Mouse (Mus musculus): ENCODE results near the gene Cd163.
"Not testable (repeated sequence)": the region's sequence is repeated elsewhere in the genome, so short reads cannot be mapped to it uniquely, and the experiment has no call there.

Gene Cd163

DNA sequence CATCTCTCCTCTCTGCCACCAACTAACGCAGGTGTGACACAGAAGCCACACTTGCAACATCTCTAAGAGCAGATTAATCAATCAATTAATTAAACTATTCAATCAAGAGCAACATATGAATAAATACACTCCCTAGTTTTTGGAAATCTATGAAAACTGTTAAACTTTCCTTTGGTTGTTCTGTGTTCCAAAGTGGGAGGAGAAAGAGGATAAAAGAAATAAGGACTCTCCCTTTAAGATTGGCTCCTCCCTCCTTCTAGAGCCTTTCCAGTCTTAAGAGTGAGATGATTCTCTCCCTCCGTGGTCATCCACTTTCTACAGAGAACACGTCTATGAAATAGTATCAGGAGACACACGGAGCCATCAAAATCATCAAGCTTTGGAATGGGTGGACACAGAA, at the start of gene Cd163:
Gene Cd163 (plus strand): TSS at position 301 of the 400 bp plus-strand sequence.
- DNase-seq (ENCODE audit: low read depth, low spot score): no peak

DNA sequence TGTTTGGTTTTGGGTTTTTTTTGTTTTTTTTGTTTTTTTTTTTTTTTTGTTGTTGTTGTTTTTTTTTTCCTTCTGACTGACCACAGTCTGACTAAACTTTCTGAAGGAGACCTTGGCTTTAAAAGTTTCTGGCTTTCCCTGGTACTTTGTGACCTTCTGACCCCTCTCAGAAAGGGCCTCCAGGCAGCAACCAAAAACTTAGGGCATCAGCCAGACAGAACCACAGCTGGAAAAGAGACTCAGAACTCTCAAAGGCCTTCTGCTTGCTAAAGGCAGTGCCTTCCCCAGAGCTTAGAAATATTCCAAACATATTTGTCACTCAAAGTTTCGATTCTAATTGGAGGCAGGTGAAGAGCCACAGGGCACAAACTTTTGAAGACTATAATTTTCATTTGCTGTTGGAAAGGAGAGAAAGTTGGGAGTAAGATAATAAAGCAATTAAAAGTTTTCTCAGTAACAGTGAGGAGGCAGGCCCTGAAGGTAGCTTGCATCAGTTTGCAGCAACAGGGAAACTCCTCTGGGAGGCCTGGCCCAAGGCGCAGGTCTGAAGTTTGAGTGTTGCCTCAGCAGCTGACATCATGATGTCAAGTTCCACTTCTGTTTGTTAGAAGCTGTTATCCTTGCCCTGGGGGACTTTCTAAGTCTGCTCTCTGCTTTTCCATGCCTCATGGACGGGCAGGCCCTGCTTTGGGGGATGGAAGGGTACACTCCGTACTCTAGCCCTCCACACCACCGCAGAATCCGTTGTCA, 48.6 kb upstream of the Cd163 start:
- no peak for DNase-seq (ENCODE audit: low read depth, low spot score)

GRCm38 (mm10) chr6:124260198-124260931, 44.1 kb upstream of the Cd163 start:
- DNase-seq (ENCODE audit: low read depth, low spot score): peak; percentile 13

DNA sequence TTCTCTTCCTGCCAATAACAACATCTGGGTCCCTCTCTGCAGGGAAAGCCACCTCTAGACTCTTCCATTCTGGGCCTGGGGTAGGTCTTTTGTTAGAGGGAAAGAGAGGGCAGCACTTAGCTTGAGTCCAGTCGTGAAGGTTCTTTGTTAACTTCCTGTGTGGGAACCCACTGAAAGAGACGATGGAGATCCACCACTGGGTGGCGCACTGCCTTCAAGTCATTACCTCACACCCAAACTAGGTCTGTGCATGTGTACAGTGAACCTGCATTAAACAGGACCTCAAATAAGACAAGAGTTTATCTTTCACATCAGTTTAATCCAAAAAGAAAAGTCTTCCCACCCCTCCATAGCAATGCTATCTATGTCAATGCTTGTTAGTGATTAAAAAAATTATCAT, 41.8 kb upstream of the Cd163 start:
- DNase-seq (ENCODE audit: low read depth, low spot score): peak; percentile 17

DNA sequence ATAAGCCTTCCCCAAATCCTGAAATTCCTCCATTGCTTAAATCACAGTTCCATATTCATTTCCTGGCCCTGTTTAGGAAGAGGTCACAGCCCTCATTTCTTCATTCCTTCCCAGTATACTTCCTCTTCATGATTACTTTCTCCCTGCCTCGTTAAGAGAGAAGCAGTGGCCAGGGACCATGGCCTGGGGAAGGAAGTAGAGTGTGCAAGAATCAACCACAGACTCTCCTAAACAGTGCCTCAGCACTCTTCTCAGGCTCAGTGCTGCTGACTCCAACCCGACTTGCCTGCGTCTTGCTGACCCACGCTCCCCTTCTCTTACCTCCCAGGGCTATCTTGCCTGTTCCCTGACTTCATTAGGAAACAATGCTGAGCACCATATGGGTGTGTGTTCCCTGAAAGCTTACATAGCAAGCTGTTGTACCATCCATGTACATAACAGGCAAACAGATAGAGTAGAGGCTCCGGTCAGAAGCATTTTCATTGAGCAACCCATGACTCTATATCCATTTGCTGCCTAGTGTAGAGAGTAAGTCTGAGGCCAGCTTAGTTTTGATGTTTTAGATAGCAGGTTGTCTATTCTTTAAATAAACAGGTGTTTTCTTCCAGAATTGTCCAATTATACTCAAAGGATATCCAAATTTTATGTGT, 31.1 kb upstream of the Cd163 start:
- peak; percentile 15 for DNase-seq (ENCODE audit: low read depth, low spot score)

- no peak for DNase-seq (ENCODE audit: low read depth, low spot score)
These were observed 26.8 kb upstream of the Cd163 start for GRCm38 (mm10) chr6:124277641-124278040.

DNA sequence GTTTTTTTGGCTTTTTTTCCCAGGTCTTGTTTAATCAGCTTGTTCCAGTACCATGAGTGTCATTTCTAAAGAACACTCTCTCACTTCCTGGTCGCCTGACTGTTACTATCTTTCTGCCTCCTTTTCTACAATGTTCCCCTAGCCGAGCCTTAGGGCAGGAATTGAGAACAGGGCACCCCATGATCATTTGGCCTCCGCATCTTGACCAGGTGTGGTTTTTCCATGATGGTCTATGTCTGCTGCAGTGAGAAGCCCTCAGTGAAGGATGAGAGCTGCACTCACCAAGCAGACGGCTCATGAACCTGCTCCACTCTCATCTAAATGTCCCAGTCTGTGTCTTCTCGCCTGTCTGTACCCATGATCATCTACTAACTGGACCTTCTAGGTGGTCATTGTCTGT, 26.2 kb upstream of the Cd163 start:
- DNase-seq (ENCODE audit: low read depth, low spot score): no peak

DNA sequence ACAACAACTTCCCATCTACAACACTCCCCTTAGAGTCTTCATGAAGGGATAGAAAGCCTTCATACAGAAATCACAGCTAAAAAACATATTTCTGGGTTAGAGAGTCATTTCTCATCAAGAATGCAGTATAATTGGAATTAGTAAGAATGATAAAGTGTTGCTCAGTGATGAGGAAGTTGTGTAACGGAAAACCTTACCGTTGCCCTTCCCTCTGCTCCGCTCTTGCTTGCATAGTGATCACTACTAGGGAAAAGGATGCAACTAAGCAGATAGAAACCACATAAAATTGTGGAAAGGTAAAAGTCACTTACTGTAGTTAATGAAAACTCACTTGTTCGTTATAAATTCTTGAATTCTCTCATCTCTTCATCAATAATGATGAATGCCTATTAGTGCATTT, 21.7 kb upstream of the Cd163 start:
- DNase-seq (ENCODE audit: low read depth, low spot score): no peak

GRCm38 (mm10) chr6:124297378-124297777, 7.1 kb upstream of the Cd163 start:
- not testable (repeated sequence) for DNase-seq (ENCODE audit: low read depth, low spot score)

GRCm38 (mm10) chr6:124301447-124302192, 2.8 kb upstream of the Cd163 start:
- DNase-seq (ENCODE audit: low read depth, low spot score): no peak

DNA sequence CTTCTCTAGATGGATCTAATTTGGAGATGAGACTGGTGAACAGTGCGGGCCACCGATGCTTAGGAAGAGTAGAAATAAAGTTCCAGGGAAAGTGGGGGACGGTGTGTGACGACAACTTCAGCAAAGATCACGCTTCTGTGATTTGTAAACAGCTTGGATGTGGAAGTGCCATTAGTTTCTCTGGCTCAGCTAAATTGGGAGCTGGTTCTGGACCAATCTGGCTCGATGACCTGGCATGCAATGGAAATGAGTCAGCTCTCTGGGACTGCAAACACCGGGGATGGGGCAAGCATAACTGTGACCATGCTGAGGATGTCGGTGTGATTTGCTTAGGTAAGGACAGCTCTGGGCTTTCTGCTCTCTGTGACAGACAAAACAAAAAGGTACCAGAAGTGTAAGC, 4.5 kb downstream of the Cd163 start:
- no peak for DNase-seq (ENCODE audit: low read depth, low spot score)

DNA sequence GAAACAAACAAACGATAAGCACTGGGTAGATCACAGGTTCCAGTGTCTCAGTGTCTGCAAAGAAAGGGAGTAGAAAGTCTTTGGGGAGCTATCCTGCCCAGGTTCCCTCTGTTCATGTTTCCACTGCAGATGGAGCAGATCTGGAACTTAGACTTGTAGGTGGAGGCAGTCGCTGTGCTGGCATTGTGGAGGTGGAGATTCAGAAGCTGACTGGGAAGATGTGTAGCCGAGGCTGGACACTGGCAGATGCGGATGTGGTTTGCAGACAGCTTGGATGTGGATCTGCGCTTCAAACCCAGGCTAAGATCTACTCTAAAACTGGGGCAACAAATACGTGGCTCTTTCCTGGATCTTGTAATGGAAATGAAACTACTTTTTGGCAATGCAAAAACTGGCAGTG, 7.8 kb downstream of the Cd163 start:
- no peak for DNase-seq (ENCODE audit: low read depth, low spot score)

- no peak for DNase-seq (ENCODE audit: low read depth, low spot score)
These were observed 15.9 kb downstream of the Cd163 start for GRCm38 (mm10) chr6:124320371-124320770.

DNA sequence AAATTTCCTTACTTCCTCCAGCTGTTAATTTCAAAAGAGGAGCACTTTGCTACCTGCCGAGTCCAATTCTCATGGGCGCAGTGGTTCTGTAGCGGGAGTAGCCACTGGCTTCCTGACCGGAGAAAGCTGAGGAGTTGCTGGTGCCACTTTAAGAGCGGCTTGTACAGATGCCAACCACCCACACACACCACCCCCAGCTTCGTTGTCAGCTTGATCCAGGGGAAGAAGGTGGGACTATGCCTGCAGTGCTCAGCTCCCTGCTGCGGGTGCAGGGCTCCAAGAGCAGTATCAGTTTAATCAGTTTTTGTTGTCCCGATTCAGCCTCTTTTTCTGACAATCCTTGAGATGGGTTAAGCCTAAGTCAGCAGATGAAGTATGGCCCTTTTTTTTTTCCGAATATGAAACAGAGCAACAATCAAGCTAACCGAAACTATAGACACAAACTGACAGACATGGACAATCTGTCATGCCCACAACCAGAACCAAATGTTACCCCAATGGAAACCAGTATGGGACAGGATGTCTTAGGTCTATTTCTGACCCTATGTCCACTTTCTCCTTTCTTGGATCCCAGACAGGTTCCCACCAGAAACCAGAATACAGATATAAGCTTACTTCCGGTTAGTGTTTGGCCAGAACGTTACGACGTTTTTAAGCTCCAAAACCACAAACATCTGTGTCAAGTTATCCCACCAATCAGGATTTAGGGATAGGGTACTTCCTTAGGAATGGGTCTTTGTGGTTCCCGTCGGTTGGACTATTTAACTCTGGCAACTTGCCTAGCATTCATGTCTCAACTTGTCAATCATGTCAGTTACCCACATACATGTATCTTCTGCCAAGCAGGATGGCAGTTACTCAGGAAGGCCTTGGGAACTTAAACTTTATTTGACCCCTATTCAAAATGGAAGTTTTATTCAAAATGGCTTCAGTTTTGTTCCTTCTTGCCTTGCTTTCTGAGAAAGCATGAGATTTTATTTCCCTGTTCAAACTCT, 17.3 kb downstream of the Cd163 start:
- peak; percentile 45 for DNase-seq (ENCODE audit: low read depth, low spot score)

DNA sequence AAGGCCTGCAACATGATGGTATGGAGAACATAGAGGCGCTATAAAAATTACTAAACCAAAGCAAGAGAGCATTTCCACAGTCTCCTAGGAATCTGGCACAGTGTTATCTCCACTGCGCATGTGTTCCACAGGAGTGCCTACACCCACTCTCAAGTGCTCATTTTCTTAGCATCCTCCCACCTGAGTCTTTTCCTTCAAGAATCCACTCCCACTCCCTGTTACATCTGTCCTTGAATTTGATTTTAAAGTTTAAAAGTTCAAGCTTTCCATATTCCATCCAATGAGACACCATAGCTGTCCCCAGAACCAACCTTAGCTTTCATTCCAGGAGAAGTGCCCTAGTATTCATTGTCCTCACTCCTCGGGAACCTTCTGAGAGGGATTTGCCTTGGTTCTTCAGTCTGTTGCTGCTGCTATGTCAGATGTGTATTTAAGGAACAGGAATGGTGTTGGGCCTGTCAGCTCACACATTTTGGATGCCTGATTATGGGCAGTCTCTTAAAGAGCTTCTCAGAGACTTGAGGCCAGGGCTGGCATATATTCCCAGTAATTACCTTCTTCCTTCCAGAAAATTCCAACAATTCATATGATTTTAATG, 24.0 kb downstream of the Cd163 start:
- DNase-seq (ENCODE audit: low read depth, low spot score): peak; percentile 82

DNA sequence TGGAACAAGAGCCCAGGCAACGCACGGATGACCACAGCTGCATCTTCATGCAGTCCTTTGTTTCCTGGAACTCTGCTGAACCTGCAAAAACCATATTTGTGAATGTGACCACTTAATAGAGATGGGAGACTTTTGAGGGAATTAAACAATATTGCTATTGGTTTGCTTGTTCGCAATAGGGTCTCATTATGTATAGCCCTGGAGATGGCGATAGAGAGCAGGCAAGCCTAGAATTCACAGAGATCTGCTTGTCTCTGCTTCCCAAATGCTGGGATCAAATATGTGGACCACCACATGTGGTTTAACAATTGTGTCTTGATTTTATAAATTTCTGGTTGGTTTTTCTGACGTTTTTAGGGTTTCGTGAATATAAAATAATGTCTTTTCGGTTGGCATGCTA, 25.2 kb downstream of the Cd163 start:
- no peak for DNase-seq (ENCODE audit: low read depth, low spot score)

DNA sequence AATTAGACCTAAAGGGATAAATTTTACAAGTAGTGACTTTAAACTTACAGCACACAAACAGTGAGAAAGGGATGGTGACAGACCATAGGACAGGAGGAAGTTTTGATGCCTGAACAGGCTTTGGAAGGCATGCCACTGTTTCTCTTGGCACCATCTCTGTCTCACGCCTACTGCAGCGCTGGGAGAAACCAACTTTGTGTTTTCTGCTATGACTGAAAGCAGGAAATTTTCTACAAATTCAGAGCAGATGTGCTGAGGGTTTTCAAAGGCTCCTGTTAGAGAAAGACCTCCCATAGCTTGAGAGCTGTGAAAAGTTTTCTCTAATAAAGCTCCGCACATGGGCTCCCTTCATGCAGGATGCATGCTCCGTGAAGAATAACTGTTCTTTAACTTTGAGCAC, 40.6 kb downstream of the Cd163 start:
- peak; percentile 43 for DNase-seq (ENCODE audit: low read depth, low spot score)

DNA sequence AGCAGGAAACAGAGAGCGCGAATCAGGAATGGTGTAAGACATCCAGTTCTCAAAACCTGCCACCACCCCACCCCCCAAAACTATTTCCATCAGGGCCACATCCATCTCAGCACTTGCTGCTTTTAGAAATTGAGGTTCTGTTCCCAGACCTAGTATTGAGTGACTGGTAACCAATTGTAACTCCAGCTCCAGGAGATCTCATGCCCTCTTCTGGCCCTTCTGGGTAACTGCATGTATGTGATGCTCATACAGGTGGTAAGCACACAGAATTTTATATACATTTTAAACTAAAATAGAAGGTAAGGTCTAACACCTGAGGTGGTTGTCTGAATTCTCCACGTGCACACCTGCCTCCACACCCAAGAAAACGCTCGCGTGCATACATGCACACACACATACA, 42.2 kb downstream of the Cd163 start:
- DNase-seq (ENCODE audit: low read depth, low spot score): no peak

- no peak for DNase-seq (ENCODE audit: low read depth, low spot score)
These were observed 48.8 kb downstream of the Cd163 start for GRCm38 (mm10) chr6:124353246-124353645.

GRCm38 (mm10) chr6:124358953-124359352, 54.5 kb downstream of the Cd163 start:
- DNase-seq (ENCODE audit: low read depth, low spot score): no peak
